15 mouse cellular contexts compared by ENCODE assay signal in the genomic region with DNA sequence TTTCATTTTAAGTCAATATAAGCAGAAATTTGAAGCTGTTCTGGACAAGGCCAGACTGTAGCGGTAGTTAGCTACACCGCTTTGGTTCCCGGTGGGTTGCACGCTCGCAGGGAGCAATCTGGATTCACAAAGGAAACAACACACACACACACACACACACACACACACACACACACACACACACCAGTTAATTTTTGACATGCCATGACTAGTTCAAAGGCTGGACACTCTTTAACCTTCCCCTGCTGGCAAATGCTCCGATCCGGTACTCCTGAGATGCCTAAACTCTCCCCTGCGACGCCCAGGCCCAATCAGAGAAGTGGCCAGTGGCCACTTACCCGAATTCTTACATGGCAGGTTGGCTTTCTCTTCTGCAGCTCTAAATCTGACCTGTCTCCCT.
"Had no signal": no experiment of that assay in that cellular context is flagged by ENCODE, and none has a peak within 500 bp of the region (broad histone marks: within the 10 kb centered on the region; RNA-seq: fewer than 3 reads in every experiment).

No protein-coding gene starts in this region.

- H3K36me3 ChIP-seq: limb, embryonic 12.5 days; liver, embryonic 13.5 days; lung, embryonic 15.5 days; midbrain, embryonic 13.5 days; neural tube, embryonic 12.5 days had no signal

- H3K27ac ChIP-seq: limb, embryonic 12.5 days; liver, embryonic 13.5 days; lung, embryonic 15.5 days; macrophage; midbrain, embryonic 13.5 days; neural tube, embryonic 12.5 days; stomach, postnatal 0 days had no signal

- DNase-seq: layer of hippocampus, adult 9-11 months; liver; liver, embryonic 13.5 days; liver, postnatal 0 days; lung, postnatal 14 days; thymus, postnatal 4 days had no signal

- H3K9ac ChIP-seq: limb, embryonic 12.5 days; liver, embryonic 13.5 days; liver, postnatal 0 days; lung, embryonic 15.5 days; midbrain, embryonic 13.5 days; neural tube, embryonic 12.5 days had no signal

- H3K9me3 ChIP-seq: liver, embryonic 13.5 days; lung, embryonic 15.5 days; neural tube, embryonic 12.5 days had no signal

- H3K27me3 ChIP-seq: liver, embryonic 13.5 days; lung, embryonic 15.5 days; megakaryocyte, embryonic 14.5 days; midbrain, embryonic 13.5 days; neural tube, embryonic 12.5 days had no signal

- H3K4me2 ChIP-seq: limb, embryonic 12.5 days; liver, embryonic 13.5 days; lung, embryonic 15.5 days; midbrain, embryonic 13.5 days; neural tube, embryonic 12.5 days had no signal

- H3K4me3 ChIP-seq: limb, embryonic 12.5 days; liver, embryonic 13.5 days; lung, embryonic 15.5 days; midbrain, embryonic 13.5 days; neural tube, embryonic 12.5 days had no signal

- H3K4me1 ChIP-seq: limb, embryonic 12.5 days; liver, embryonic 13.5 days; lung, embryonic 15.5 days; megakaryocyte, embryonic 14.5 days; midbrain, embryonic 13.5 days; neural tube, embryonic 12.5 days had no signal

- ATAC-seq: inflammation-experienced regulatory T-cells, adult 6 months; intestine, postnatal 0 days; liver, postnatal 0 days; midbrain, embryonic 13.5 days had no signal
